Mouse (Mus musculus): ENCODE data around the gene Cacnb4. TPM values are rescaled to one million over a fixed set of nuclear protein-coding genes. Genes with fewer than 3 reads are reported as not detected.

Cacnb4 gene
- polyA plus RNA-seq, 1 experiment from 2014 or later, result 1.6 TPM

DNA sequence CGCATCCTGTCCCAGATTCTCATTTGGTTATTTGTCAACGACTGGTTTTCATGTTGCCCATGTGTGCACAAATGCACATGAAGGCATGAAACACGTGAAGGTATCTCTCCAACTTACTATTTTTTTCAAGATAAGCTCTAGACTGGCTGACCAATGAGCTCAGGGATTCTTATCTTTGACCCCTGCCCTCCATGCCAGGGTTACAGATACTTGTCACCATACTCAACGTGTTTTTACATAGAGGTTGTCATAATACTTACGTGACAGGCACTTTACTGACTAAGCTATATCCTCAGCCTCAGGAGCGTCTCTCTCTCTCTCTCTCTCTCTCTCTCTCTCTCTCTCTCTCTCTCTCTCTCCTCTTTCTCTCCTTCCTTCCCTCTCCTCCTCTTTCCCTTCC, 290.2 kb downstream of the Cacnb4 start:
- H3K36me3 ChIP-seq, result no peaks in the 10 kb centered on the region
- no peak overlapping the region for H3K27ac ChIP-seq
- ATAC-seq (ENCODE audit: insufficient number of reproducible peaks, low FRiP score, low TSS enrichment, low read depth), result no peak
- no peak overlapping the region for H3K9ac ChIP-seq
- H3K27me3 ChIP-seq, result no peaks in the 10 kb centered on the region
- H3K4me3 ChIP-seq, result no peak overlapping the region
- 76% methylated on average over 6 of the region's 6 CpGs for WGBS
- H3K9me3 ChIP-seq, result no peaks in the 10 kb centered on the region
- H3K4me1 ChIP-seq, result no peaks in the 10 kb centered on the region
- no peak overlapping the region for H3K4me2 ChIP-seq

DNA sequence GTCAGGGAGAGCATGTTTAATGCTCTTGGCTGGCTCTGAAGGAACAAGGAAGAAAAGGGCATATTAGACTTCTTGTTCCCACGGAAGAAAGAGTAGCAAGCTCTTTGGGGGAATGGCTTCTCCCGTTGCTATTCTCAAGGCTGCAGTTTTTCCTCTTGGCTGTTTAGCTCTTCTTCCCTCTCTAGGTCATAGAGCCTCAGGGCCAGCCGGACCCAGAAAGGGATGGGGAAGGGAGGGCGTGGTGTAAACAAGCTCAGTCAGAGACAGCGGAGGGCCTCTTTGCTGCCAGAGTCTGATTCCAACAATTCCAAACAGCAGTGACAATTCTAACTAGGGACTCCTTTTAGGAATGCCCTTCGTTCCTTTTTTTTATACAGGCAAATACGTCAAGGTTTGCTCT, 290.6 kb downstream of the Cacnb4 start:
- Histone ChIP-seq H3K9me3 (no peaks in the 10 kb centered on the region), H3K4me2 (no peak overlapping the region), H3K36me3 (no peaks in the 10 kb centered on the region), H3K4me3 (no peak overlapping the region), H3K9ac (no peak overlapping the region), H3K4me1 (no peaks in the 10 kb centered on the region), H3K27me3 (no peaks in the 10 kb centered on the region), H3K27ac (no peak overlapping the region)
- no peak for ATAC-seq (ENCODE audit: insufficient number of reproducible peaks, low FRiP score, low TSS enrichment, low read depth)
- WGBS, result 32% methylated on average over 7 of the region's 7 CpGs

DNA sequence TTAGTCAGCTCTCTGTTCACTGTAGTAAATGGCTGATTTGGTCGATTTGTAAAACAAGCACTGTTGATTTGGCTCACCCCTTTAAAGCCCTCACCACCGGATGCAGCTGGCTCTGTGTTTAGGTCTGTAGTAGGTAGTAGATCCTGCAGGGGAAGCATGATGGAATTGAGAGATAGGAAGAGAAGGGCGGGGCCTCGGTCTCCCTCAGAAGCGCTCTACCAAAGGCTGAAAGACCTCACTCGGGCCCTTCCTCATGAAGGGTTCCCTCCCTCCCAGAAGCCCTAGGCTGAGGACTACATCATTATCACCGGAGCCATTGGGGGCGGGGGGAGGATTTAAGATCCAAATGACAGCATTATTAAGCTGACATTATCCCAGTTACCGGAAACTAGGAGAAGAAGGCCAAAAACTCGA, 297.8 kb downstream of the Cacnb4 start:
- Histone ChIP-seq H3K4me1 (no peaks in the 10 kb centered on the region), H3K9me3 (no peaks in the 10 kb centered on the region), H3K4me3 (no peak overlapping the region), H3K27me3 (no peaks in the 10 kb centered on the region), H3K9ac (no peak overlapping the region), H3K27ac (no peak overlapping the region), H3K4me2 (no peak overlapping the region), H3K36me3 (no peaks in the 10 kb centered on the region)
- no peak for ATAC-seq (ENCODE audit: insufficient number of reproducible peaks, low FRiP score, low TSS enrichment, low read depth)
- WGBS, result 64% methylated on average over 9 of the region's 10 CpGs

GRCm38 (mm10) chr2:52378448-52378804, 298.2 kb downstream of the Cacnb4 start, which contains the start of gene Neb:
TSS of gene Neb (minus strand) at chr2:52378474.
- Histone ChIP-seq H3K9me3 (no peaks in the 10 kb centered on the region), H3K4me2 (no peak within 1 kb of the TSS), H3K4me3 (no peak within 1 kb of the TSS), H3K27ac (no peak within 1 kb of the TSS), H3K27me3 (no peaks in the 10 kb centered on the region), H3K36me3 (no peaks in the 10 kb centered on the region), H3K4me1 (no peaks in the 10 kb centered on the region), H3K9ac (no peak within 1 kb of the TSS)
- ATAC-seq (ENCODE audit: insufficient number of reproducible peaks, low FRiP score, low TSS enrichment, low read depth), result no peak
- 55% methylated on average over 7 of the region's 7 CpGs for WGBS

Other genes with a start within 250 kb of the Cacnb4 start
- 35.3 and 36.2 TPM in 2 replicates for gene Stam2, start 65.5 kb upstream of the Cacnb4 start, polyA plus RNA-seq (2015; fragmentation: Nextera tagmentation; extraction: Ambion mirVana)
- 6.6 and 9.4 TPM in 2 replicates for gene Fmnl2, start 181.0 kb upstream of the Cacnb4 start, polyA plus RNA-seq (2015; fragmentation: Nextera tagmentation; extraction: Ambion mirVana)